Mouse (Mus musculus): ENCODE measurements around the gene Kbtbd6.

- TF ChIP-seq CTCF (IDR thresholded peaks at IDR 0.05; ENCODE audit: control insufficient read depth, insufficient read depth, insufficient read length) (no peak), USF1 (IDR thresholded peaks at IDR 0.05; ENCODE audit: low read depth) (no peak)
Measured at GRCm38 (mm10) chr14:79490246-79490645, 38.6 kb downstream of the Kbtbd6 start.
